Mouse (Mus musculus) right cerebral cortex, postnatal 14 days (tissue): ENCODE results near the gene Tmem161a.

Source experiments
- DNase-seq: peaks from one replicate; pipeline ENCODE4 v3.0.0; 2022

The Tmem161a gene

DNA sequence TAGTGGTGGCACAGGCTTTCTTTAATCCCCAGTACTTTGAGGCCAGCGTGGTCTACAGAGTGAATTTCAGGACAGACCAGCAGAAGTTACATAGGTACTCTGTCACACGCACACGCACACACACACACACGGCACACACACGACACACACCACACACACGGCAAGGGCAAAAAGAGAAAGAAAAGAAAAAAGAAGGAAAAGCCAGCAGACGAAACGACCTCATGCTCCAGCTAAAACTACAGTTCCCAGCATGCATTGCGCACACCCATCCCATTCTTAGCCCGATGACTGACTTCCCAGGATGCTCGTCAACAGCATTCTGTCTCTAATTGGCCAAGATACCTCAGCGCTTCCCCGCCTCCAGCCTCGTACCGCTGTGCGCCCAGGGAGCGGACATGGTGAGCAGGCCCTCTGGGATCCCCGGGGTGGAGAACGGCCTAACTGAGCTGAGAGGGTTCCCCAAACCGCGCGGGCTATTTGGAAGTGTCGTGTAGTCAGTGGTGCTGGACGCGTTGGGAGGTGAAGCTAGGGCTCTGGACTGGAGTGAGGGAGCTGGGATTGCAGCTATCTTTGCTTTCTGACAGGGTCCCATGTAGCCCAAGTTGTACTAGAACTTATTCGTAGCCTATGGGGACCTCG, at the start of gene Tmem161a:
Gene Tmem161a (plus strand): TSS at position 314 of the 639 bp plus-strand sequence.
- DNase-seq: peak; percentile 89

DNA sequence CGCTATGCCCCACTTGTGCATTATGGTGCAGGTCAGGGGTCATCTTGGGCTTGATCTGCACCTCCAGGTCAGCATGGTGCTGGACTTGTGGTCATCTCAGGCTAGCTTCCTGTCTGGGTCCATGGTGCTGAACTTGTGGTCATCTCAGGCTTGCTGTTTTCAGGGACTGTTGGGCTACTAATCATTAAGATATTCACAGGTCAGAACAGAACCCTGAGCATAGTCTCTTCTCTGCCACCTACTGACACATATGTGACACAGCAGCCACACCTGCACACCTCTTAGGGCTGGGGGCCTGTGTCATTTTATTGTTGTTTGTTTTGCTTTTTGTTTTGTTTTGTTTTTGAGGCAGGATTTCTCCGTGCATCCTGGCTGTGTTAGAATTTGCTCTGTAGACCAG, 49.3 kb upstream of the Tmem161a start:
- no peak for DNase-seq

DNA sequence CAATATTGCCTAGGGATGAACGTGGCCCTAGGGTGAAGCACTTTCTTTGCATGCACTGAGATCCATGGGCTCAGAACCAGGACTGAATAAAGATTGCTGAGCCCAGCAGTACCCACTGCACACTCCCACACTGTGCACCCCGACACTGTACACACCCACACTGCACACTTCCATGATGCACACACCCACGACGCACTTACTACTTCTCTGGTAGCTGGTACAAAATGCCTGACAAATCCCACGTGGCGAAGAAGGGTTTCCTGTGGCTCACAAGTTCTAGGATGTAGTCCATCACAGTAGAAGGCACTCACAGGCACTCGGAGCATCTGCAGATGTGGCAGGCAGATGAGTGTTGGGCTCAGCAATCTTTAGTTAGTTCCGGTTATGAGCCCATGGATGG, 47.2 kb upstream of the Tmem161a start:
- no peak for DNase-seq

DNA sequence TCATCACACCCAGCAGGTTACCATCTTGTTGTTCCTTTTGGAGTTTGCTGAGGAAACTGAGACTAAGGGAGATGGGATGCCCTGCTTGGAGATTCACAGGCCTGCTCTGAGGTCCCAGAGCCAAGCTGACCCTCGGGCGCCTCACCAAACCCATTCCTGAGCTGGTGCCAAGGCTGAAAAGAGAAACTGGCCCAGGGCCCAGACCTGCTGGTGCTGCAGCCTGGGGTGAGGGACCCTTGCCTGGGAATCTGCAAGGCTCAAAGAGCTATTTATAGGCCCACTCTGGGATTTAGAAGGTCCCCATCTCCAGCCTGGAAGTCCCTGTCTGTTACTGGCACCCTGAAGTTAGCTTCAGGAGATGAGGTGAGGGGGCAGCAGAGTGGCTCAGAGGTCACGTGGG, 43.7 kb upstream of the Tmem161a start:
- peak; percentile 56 for DNase-seq

DNA sequence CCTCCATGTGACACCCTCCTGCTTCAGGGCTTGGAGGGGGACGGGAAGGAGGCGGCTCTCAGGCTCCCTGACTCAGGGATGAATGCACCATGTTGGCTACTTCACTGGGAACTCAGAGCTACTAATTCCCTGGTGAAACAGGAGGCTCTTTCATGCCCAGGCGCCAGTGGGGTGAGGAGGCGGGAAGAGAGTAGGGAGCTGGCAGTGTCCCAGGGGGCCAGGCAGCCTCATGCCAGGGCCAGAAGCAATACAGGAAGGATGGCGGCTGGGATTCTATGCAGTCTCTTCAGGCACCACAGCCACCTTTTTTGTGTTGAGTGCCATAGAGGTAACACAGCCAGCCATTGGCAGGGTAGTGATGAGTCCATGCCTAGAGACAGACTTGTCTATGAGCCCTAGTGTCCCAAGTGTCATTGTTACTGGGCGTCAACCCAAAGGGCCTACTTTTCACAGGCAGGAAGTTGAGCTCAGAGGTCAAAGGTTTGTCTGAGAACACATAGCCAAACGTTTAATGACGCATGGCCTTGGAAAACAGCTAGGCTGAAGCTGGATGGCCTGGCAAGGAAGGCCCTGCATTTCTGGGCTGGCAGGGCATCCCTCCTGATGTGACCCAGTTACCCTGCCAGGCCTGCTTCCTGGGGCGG, 42.7 kb upstream of the Tmem161a start:
- peak; percentile 69 for DNase-seq

DNA sequence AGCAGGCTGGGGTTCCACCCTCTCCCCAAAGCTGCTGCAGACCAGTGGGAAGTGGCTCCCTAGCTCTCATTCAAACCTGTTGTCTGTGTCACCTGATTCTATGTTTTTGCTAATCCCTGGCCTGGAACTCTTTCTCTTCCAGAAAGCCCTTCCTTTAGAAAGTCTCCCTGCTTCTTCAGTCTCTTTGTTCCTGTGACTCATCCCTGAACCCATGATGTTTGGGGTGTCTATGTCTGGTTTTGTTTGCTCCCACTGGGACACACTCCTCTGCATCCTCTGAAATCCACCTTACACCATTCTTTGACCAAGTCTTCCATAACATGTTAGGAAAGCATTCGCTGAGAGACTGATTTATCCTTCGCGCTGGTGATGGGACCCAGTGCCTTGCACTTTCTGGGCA, 42.1 kb upstream of the Tmem161a start:
- no peak for DNase-seq

DNA sequence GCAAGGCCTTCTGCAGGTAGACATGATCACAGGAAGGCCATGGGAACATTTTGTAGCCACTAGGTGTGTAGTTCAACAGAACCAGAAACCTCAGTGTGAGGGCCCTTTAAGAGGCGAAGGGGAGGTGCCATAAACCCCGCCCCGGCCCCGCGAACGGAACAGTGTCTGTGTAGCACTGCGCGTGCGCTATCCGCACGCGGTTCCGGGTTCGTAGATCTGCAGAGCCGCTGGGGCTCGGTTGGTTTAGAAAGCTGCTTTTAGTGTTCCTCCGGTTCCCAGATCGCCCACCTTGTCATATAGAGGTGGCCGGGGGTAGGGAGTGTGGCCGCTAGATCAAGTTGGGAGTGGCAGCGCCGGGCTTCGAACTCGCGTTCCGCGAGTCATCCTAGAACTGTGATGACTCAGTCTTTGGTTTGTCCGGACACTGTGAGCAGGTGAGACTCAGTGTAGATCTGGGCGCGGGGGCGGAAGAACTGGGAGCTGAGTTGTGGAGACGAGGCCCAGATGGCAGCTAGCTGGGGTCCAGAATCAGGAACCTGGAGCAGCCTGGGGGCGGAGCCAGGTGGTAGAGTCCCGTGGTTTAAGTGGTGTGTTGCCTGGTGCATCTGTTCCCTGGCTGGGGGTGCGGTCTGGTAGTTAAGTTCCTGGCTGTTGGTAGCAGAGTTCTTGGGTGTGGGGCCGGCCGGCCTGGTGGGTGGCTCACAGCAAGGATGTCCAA, 40.8 kb upstream of the Tmem161a start, which contains the start of gene Nr2c2ap:
Gene Nr2c2ap (plus strand): TSS at position 168 of the 718 bp plus-strand sequence.
- DNase-seq: peak; percentile 85

DNA sequence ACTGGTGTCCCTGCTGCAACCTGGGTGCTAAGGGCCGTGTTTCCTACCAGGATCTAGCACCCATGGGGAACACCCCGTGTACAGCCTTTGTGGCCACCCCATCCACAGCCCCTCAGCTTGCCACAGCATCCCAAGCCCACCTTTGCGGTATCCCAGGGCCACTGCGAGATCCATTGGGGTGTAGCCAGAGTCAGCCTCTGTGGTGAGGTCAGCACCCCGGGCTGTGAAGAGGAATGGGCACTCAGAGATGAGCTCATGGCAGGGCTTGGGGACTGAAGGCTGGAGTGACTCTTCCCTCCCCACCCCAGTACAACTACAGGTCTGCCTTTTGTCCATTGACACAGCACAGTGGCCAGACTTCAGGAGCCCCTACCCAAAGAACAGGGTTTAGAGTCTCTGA, 38.1 kb upstream of the Tmem161a start:
- DNase-seq: no peak

DNA sequence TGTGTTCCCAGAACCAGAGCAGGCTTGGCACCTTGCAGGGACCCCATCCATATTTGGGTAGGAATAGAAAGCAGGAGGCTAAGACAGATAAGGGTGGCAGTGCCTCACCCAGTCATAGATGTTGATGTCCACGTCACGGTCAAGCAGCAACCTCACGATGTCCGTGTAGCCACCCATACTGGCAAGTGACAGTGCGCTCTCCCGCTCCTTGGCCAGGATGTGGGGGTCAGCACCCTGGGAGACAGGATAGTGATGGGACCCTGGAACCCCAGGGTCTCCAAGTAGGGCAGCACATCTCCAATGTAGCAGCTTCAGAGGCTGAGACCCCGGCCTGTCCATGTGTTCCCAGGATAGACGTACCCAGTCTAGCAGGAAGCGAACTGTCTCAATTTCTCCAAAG, 37.2 kb upstream of the Tmem161a start:
- no peak for DNase-seq

DNA sequence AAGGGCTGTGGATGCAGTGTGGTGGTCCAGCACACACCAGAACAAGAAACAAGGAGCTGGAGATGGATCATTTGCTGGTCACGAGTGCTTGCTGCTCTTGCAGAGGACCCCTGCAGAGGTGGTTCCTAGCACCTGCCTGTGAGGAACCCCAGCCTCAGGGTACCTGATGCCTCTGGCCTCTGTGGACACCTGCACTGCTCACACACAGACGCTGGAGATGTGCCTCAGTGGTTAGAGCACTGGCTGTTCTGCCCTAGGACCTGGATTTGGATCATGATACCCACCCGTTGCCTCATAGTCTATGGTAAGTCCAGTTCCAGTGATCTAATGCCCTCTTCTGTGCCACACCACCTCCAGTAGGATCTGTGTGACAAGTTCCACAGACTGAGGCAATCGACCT, 35.6 kb upstream of the Tmem161a start:
- DNase-seq: no peak

DNA sequence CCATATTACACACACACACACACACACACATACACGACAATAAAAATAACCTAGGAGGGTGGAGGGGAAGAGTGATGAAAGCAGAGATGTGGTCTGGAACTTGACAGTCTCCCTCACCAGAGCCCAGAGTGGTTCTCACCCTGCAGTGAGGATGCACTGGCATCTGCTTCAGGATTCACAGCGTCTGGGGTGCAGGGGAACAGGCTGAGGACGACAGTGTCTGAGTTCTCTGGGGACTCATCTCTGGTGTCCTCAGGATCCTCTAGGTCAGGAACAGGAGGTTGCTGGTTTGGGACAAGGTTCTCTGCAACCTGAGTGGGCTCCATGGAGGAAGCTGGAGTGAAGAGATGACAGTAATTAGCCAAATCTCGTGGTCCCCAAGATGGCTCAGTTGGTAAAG, 34.3 kb upstream of the Tmem161a start:
- DNase-seq: no peak

DNA sequence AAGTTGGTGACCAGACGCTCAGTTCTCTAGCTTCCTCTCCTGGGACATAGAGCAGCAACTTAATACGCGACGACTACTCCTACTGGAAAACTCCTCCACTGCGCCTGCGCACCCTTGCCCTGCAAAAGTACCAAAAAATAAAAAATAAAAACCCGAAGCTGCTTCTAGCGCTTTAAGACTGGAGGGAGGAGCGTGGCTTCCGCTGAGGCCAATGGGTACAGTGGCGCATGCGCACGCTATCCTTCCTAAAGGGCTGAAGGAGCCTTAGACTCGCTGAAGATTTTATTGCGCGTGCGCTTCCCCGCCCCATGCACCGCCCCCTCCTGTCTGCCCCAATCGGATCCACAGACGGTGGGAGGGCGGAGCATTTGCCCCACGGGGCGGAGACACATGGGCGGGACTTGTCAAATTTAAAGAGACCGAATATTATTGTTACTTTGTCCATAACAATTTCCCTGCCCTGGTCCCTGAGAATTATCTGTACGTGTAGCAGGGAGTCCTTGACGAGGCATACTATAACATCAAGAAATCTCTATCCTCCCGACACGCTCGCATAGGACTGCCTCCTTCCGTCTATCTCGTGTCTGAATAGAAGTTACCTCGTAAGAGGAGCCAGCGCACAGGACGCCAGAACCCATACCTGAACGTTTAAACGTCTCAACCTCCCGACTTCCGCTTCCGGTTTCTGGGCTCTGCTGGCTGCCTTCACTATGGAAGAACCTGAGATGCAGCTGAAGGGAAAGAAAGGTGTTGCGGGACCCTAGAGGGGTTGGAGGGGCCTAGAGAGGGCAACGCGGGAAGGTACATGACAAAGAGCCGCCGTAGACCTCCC, 32.9 kb upstream of the Tmem161a start, which contains the start of the genes Rfxank, Borcs8 and Mef2b:
Gene Rfxank (minus strand): TSS at position 129 of the 832 bp plus-strand sequence.
Gene Borcs8 (plus strand): TSS at position 474 of the 832 bp plus-strand sequence.
Gene Mef2b (plus strand): TSS at position 686 of the 832 bp plus-strand sequence.
- DNase-seq: peak; percentile 99

DNA sequence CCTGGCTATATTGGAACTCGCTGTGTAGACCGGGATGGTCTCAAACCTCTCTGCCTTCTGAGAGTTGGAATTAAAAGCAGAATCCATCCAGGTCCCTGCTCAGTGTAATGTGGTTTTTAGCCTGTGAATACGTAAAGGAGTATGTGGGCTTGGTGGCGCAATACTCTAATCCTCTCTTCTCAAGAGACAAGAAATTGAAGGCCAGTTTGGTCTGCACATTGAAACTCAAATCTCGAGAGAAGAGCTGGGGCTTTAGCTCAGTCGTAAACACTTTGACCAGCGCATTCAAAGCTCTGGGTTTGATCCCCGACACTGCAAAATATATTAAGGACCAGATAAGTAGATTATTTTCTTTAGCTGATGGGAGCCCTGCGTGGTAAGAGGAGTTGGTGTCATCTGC, 32.2 kb upstream of the Tmem161a start:
- no peak for DNase-seq

DNA sequence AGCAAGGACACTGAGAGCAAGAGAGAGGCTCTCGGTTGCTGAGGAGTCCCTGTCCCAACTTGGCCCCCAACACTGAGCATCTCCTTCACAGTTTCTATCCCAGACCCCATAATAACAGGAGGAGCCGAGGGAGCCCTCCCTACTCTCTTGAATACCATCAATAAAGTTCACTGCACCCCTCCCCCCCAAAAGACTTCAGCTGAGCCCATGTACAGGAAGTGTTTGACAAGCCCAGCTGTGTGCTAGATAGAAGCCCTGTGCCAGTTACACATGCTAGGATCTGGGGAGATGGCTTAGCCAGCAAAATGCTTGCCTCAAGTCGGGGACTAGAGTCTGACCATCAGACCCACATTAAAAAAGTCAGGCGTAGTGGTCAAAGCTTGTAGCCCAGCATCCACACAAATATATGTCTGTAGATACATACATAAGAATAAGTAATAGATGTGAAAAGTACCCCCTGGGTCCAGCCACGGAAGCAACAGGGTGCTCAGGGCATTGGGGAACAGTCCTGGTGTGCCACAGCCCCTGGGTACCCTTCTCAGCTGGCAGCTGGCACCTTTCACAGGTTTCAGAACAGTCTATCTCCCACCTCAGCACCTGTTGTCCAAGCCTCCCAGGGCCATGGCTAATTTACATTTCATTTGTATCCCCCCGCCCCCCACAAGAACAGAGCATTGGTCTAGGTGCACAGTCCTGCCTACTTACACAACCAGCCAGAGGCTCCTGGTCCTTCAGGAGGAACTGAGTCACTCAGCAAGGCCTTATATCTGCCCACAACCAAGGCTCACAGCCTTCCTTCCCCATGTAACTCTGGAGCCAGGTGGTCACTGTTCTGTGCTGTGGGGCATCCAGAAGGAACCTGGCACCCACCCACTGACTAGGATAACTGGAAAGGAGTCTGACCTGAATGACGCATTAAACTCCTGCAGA, 24.2 kb upstream of the Tmem161a start:
- no peak for DNase-seq

DNA sequence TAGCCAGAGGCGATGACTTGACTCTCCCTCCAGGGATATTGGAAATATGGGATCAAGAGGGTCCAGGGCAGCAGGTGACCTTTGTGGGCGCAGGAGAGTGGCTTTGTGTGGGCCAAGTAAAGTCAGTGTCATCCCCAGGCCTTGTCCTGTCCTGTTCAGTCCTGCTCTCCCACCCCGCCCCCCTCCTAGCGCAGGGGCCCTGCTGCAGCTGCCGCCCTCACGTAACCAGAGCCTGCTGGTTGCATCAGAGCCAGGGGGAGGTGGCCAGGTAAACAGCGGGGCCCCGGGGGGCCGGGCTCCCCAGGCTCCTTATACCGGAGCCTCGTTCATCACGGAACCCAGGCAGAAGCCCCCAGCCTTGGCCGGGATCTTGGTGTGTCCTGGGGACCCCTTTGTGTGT, 22.0 kb upstream of the Tmem161a start:
- no peak for DNase-seq

DNA sequence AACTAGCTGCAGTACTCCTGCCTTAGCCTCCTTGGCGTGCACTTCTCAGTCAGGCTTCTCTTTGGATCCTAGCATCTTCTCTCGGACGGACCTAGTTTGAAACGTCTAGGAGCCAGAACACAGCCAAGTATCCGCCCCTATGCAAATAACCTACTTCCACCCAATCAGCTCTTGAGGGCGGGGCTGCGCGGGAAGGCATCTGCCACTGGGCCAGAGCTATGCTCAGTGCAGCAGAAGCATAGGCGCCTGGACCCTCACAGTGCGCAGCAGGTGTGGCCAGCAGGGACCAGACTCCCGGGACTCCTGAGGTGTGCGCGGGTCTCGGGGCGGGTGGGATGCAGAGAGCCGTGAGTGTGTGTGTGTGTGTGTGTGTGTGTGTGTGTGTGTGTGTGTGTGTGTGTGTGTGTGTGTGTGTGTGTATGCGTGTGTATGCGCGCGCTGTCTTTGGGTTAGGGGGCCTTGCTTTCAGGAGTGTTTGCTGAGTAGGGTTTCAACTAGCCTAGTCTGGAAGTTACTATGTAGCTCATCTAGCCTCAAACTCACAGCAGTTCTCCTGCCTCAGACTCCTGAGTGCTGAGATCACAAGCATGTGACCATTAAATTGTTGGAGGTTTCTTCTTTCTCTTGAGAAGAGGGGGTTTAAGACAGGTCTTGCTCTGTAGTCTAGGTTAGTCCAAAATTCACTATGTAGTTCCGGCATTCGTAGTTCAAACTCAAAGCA, 19.5 kb upstream of the Tmem161a start:
- peak; percentile 67 for DNase-seq

DNA sequence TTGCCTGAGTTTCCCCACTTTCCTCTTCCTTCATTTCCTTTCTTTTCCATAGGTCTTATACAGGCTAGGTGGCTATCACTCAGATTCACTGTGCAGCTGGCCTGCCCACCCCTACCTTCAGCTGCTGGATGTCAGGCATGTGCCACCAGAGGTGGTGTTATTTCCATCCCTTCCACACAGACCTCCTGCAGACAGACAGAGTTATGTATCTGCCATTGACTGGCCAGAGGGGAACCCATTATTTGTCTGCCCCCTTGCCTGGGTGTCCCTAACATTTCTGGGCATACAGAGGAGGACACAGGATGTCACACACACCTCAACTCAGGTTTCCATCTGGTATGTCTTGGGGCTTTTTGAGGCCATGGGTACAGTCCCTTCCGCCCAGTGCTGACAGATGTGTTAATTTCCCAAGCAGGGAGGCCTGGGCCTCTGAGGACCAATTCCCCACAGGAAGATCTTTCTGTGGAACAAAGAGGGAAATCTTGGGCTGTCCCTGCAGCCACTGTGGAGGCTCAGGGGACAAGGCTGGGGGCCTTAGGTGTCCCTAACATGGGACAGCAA, 14.8 kb upstream of the Tmem161a start:
- DNase-seq: no peak

DNA sequence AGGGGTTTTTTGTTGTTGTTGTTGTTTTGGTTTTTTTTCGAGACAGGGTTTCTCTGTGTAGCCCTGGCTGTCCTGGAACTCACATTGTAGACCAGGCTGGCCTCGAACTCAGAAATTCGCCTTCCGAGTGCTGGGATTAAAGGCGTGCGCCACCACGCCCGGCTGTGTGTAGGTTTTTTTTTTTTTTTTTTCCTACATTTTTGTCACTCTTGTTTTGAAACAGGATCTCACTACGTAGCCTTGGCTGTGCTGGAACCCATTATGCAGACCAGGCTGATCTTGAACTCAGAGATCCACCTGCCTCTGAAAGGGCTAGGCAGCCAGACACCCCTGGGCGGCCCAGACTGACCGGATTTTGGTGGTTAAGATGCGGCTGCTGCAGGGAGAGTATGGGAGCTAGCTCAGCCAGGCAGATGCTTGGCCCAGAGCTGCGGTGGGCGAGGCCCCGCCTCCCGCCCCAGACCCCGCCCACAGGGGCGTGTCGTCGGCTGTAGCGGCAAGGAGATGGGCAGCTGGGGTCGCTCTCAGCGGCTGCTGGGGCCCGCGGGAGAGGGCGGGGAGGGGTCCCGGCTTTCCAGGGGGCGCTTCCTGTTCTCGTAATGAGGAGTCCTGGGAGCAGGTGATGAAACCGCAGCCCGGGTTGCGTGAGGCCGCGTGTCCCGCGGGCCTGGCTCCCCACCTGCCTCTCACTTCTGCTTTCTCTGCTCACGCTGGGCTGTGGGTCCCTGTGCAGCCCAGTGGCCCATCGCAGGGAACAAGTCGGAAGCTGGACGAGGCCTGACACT, 13.9 kb upstream of the Tmem161a start:
- DNase-seq: peak; percentile 67

DNA sequence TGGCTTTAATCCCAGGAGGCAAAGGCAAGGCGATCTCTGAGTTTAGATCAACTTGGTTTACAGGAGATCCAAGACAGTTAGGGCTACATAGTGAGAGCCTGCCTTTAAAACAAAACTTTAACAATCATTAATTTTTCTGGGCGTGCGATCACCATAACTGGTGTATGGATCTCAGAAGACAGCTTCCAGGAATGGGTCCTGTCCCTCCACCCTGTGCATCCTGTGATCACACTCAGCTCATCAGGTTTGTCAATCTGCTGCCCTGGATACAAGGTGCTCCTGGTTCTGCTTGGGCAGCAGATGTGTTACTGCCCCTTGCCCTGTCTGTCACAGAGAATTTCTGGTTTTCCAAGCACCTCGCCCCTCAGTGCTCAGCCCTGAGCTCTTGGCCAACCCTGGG, 12.9 kb upstream of the Tmem161a start:
- no peak for DNase-seq

DNA sequence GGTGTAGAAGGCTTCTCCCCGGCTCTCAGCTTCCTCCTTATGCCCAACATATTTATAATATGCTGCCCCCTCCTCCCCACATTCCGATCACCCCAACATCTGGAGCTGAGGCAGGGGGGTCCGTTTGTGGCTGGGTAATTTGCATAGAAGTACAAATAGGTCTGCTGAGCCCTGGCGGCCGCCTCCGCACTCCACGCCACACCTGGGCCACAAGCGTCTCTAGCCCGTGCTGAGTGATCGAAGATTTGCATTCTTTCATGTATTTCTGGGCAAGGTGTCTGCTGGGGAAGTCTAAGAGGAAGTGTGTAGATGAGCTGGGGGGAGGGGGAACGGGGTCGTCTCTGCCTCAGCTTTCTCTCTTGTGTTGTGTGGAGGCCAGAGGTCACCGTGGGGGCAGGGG, 12.1 kb upstream of the Tmem161a start:
- DNase-seq: no peak
